Mouse (Mus musculus): ENCODE measurements around the gene Olfr1274-ps.
"Not testable (repeated sequence)": the region's sequence is repeated elsewhere in the genome, so short reads cannot be mapped to it uniquely, and the experiment has no call there.

DNA sequence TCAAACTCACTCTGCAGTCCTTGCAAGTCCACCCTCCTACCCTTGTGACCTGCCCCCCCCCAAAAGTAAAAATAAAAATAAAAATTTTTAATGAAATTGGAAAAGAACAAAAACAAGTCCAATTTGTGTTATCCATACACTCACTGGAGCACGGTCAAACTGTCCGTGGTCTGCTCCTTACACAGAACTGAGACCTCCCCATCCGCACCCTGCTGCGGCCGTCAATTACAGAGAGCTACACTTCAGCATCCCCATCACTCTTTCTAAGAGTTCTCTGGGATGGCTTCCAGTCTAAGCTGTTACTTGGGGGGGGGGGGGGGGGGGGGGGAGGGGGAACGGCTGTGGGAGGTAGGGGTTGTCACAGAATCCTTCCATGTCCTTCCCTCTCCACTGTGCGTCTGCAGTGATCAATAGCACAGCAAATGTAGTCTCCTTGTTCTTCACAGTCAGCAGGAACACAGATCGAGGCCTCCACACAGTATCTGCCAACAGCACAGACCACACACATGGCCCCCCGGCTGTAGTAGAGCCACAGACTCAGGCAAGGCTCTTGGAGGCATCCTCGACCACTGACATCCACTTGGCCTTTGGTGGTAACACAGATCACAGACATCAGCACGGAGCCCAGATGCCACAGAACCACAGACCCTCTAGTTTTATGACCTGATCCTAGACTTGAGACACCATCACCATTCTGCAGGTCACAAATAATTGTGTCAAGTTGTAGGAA, 30.7 kb downstream of the Olfr1274-ps start:
- TF ChIP-seq CTCF, EP300 (IDR thresholded peaks at IDR 0.05; ENCODE audit: low read depth): not testable (repeated sequence)

Measured in liver, postnatal 0 days (tissue).